Mouse (Mus musculus) lung, embryonic 14.5 days (tissue): ENCODE data around the gene Fto. TPM values are rescaled to one million over a fixed set of nuclear protein-coding genes. Genes with fewer than 3 reads are reported as not detected.

Experiments
- ATAC-seq: fragments of 200-750 bp; cut with Nextera tagmentation; 2 replicates; pipeline ENCODE4 v1.8.0; 2017; ENCODE audit warnings: mild to moderate bottlenecking, moderate TSS enrichment, moderate library complexity; ENCODE audit not compliant: insufficient read depth
- DNase-seq: peaks from one replicate; pipeline ENCODE4 v3.0.0-alpha.2; 2015
- H3K27ac ChIP-seq: fragments of 300-500 bp; sonication (generic); 2 replicates; pipeline ENCODE4 v1.5.1; 2014; ENCODE audit warnings: low read depth, mild to moderate bottlenecking, moderate library complexity
- H3K27me3 ChIP-seq: fragments of 300-500 bp; sonication (generic); 2 replicates; pipeline ENCODE4 v1.6.1; 2014; ENCODE audit warnings: low read length, control low read depth; ENCODE audit not compliant: insufficient read depth
- H3K36me3 ChIP-seq: fragments of 300-500 bp; sonication (generic); 2 replicates; pipeline ENCODE4 v1.6.1; 2014; ENCODE audit warnings: control low read depth; ENCODE audit not compliant: insufficient read depth
- H3K4me1 ChIP-seq: fragments of 300-500 bp; sonication (generic); 2 replicates; pipeline ENCODE4 v1.6.1; 2014; ENCODE audit warnings: antibody characterized with exemption, control low read depth; ENCODE audit not compliant: insufficient read depth
- H3K4me2 ChIP-seq: fragments of 300-500 bp; sonication (generic); 2 replicates; pipeline ENCODE4 v1.6.1; 2014; ENCODE audit warnings: mild to moderate bottlenecking
- H3K4me3 ChIP-seq: fragments of 300-500 bp; sonication (generic); 2 replicates; pipeline ENCODE4 v1.5.1; 2014; ENCODE audit warnings: low read depth, low read length
- H3K9ac ChIP-seq: fragments of 300-500 bp; sonication (generic); 2 replicates; pipeline ENCODE4 v1.6.1; 2014
- H3K9me3 ChIP-seq: fragments of 300-500 bp; sonication (generic); 2 replicates; pipeline ENCODE4 v1.6.1; 2016; ENCODE audit warnings: low read depth, low read length, control low read depth
- CTCF ChIP-seq: IDR thresholded peaks from 2 replicates; pipeline ENCODE4 v1.5.1; 2016; ENCODE audit warnings: antibody characterized with exemption, low read depth
- WGBS: fragments of 180-500 bp; shearing (Covaris S2); extraction: QIAGEN DNeasy Blood & Tissue Kit; methylation state at CpG from one replicate; pipeline ENCODE4 v1.1.7; 2014; 5-methylcytosine and 5-hydroxymethylcytosine counted together
- polyA plus RNA-seq: library from polyadenylated mRNA; unstranded; fragments of >200 nt; fragmentation: Nextera tagmentation; extraction: Ambion mirVana; gene quantifications from 2 replicates; pipeline ENCODE4 v1.2.1, GENCODE M21; 2014

Gene Fto
- polyA plus RNA-seq, 1 experiment from 2014 or later = 104 TPM

- no peak for TF ChIP-seq CTCF
- WGBS = 84% methylated on average over 7 of the region's 7 CpGs
- Histone ChIP-seq H3K9me3 (no peaks in the 10 kb centered on the region), H3K4me3 (no peak overlapping the region), H3K9ac (no peak overlapping the region), H3K27ac (no peak overlapping the region), H3K4me1 (no peaks in the 10 kb centered on the region), H3K36me3 (peaks cover 10% of the 10 kb centered on the region), H3K27me3 (no peaks in the 10 kb centered on the region), H3K4me2 (no peak overlapping the region)
- ATAC-seq = no peak
- no peak for DNase-seq
These were observed 91.0 kb downstream of the Fto start for GRCm38 (mm10) chr8:91404311-91404710.

DNA sequence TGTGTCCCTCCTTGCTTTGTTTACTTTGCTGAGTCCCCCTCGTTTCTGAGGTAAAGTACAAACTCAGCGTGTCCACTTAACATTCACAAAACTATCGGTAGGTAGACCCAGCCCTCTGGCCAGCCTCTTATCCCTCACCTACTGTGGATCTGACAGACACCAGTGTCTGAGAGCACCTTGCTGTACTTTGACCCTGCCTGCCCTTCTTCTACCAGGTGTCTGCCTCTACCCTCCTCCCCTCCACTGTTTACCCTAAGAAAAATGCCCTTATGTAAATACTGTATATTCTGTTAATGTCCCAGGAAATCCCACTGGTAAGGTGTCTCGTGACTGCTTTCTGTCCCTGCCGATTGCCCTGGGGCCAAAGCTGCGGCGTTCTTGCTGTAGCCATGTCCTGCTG, 91.8 kb downstream of the Fto start:
- Histone ChIP-seq H3K4me1 (no peaks in the 10 kb centered on the region), H3K9ac (no peak overlapping the region), H3K4me2 (no peak overlapping the region), H3K36me3 (peaks cover 18% of the 10 kb centered on the region), H3K4me3 (no peak overlapping the region), H3K27me3 (no peaks in the 10 kb centered on the region), H3K9me3 (no peaks in the 10 kb centered on the region), H3K27ac (no peak overlapping the region)
- ATAC-seq = no peak
- no peak for DNase-seq
- TF ChIP-seq CTCF = no peak
- WGBS = 75% methylated on average over 7 of the region's 7 CpGs

GRCm38 (mm10) chr8:91406624-91407290, 93.4 kb downstream of the Fto start:
- no peak for TF ChIP-seq CTCF
- peaks cover 28% of the 10 kb centered on the region for H3K36me3 ChIP-seq
- no peaks in the 10 kb centered on the region for H3K9me3 ChIP-seq
- no peak overlapping the region for H3K4me2 ChIP-seq
- H3K27me3 ChIP-seq = no peaks in the 10 kb centered on the region
- H3K4me1 ChIP-seq = no peaks in the 10 kb centered on the region
- WGBS = 61% methylated on average over 14 of the region's 14 CpGs
- DNase-seq (no peak), ATAC-seq (no peak)
- no peak overlapping the region for H3K27ac ChIP-seq
- no peak overlapping the region for H3K4me3 ChIP-seq
- H3K9ac ChIP-seq = no peak overlapping the region

GRCm38 (mm10) chr8:91407880-91408279, 94.6 kb downstream of the Fto start:
- TF ChIP-seq CTCF = no peak
- no peaks in the 10 kb centered on the region for H3K27me3 ChIP-seq
- 79% methylated on average over 4 of the region's 4 CpGs for WGBS
- H3K27ac ChIP-seq = no peak overlapping the region
- H3K9ac ChIP-seq = no peak overlapping the region
- no peak for ATAC-seq
- H3K9me3 ChIP-seq = no peaks in the 10 kb centered on the region
- peaks cover 28% of the 10 kb centered on the region for H3K36me3 ChIP-seq
- no peak overlapping the region for H3K4me2 ChIP-seq
- no peaks in the 10 kb centered on the region for H3K4me1 ChIP-seq
- H3K4me3 ChIP-seq = no peak overlapping the region
- no peak for DNase-seq

DNA sequence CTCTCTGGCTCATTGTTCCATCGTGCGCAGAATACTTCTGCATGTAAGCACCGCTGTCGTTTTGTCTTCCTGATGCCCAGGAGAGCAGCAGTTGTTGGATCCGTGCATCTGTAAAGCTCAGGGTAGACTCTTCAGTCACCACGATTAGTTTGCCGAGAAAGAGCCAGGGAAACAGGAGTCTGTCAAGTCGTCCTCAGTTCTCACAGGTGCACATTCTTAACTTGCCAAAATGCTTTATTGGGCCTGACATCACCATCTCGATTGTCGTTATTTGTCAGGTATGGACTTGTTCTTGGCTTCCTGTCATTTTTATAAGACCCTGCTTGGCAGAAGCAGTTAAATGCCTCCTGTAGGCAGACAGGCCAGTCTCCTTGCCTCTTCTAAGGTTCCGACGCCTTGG, 96.7 kb downstream of the Fto start:
- ATAC-seq (no peak), DNase-seq (no peak)
- Histone ChIP-seq H3K27me3 (no peaks in the 10 kb centered on the region), H3K36me3 (peaks cover 19% of the 10 kb centered on the region), H3K4me2 (no peak overlapping the region), H3K4me3 (no peak overlapping the region), H3K4me1 (no peaks in the 10 kb centered on the region), H3K27ac (no peak overlapping the region), H3K9me3 (no peaks in the 10 kb centered on the region), H3K9ac (no peak overlapping the region)
- no peak for TF ChIP-seq CTCF
- 82% methylated on average over 12 of the region's 12 CpGs for WGBS

DNA sequence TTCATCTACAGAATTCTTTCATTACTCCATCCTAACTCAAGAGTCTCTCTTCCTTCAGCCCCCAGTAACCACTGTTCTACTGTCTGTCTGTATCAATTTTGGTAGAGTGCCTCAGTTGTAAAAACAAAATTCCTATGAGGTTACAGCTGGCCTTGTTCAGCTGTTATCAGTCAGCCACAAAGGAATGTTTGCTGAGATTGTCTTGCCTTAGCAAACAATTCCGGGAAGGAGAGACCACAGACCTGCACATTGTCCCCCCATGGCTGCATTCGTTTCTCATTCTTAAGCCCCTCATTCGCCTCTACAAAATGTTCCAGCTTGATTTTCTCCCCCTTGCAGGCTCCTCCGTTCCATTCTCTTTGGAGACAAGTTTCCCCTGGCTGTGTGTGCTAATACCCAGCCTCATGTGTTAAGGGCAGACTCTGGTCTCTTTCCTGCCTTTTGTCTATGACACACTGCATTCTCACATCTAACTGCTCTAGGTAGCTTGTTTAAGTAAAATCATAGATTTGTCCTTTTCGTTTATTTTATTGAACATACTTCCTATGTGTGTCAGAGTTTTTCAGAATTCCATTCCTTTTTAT, 111.3 kb downstream of the Fto start:
- H3K9ac ChIP-seq = no peak overlapping the region
- no peaks in the 10 kb centered on the region for H3K9me3 ChIP-seq
- no peak for TF ChIP-seq CTCF
- no peaks in the 10 kb centered on the region for H3K36me3 ChIP-seq
- WGBS = 62% methylated on average over 5 of the region's 5 CpGs
- DNase-seq (no peak), ATAC-seq (no peak)
- H3K27ac ChIP-seq = no peak overlapping the region
- no peaks in the 10 kb centered on the region for H3K4me1 ChIP-seq
- H3K27me3 ChIP-seq = no peaks in the 10 kb centered on the region
- H3K4me2 ChIP-seq = no peak overlapping the region
- no peak overlapping the region for H3K4me3 ChIP-seq

GRCm38 (mm10) chr8:91425251-91425866, 112.0 kb downstream of the Fto start:
- Histone ChIP-seq H3K27ac (no peak overlapping the region), H3K4me1 (no peaks in the 10 kb centered on the region), H3K36me3 (no peaks in the 10 kb centered on the region), H3K9ac (no peak overlapping the region), H3K4me2 (no peak overlapping the region), H3K27me3 (no peaks in the 10 kb centered on the region), H3K4me3 (no peak overlapping the region), H3K9me3 (no peaks in the 10 kb centered on the region)
- DNase-seq (peak; percentile 30), ATAC-seq (no peak)
- 61% methylated on average over 10 of the region's 10 CpGs for WGBS
- no peak for TF ChIP-seq CTCF
